Mouse (Mus musculus): ENCODE results near the gene St6galnac6. TPM values are rescaled to one million over a fixed set of nuclear protein-coding genes. Genes with fewer than 3 reads are reported as not detected.

St6galnac6 gene
- total and polyA plus RNA-seq, 3 experiments: 12.5 to 26.5 TPM; not detected in 1

DNA sequence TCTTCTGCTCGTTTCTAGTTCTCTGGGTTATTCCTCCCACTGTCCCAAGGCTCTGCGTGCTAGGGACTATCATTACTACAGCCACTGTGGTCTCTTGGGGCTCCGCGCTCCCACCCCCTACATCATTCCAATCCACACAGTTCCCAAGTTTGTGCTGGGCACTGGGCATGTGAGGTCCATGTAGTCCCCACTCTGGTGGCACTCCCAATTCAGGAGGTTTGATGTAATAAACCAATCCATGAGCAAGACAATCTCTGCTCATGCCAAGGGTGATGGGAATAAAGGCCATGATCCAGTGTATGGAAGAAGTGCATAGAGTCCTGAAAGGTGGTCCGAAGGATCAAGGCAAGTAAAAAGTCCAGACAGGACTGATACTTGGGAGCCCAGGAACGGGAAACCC lies 25.0 kb upstream of the St6galnac6 start, which contains the start of gene Pip5kl1:
Gene Pip5kl1, plus strand, starts transcription at position 301 of the 400 bp plus-strand sequence.
- 0 out of 2 replicates have a peak, but pooled peaks have one; percentile 37 for TF ChIP-seq POLR2AphosphoS2 (IDR thresholded peaks at IDR 0.05; ENCODE audit: low read length)
- no peak for TF ChIP-seq EP300 (IDR thresholded peaks at IDR 0.05; ENCODE audit: low read depth in 1 of 2, low read length in 2 of 2)
- Histone ChIP-seq H3K4me3 (ENCODE audit: control insufficient read depth in 1 of 2, insufficient read depth in 1 of 2, low read depth in 2 of 2, low read length in 2 of 2) (no peak within 1 kb of the TSS), H3K4me1 (ENCODE audit: control insufficient read depth in 1 of 2, insufficient read depth in 2 of 2, low read length in 2 of 2) (peaks cover 3 to 7% of the 10 kb centered on the region in 2 experiments; a peak in 2 of 4 replicates), H3K9me3 (replicated peaks; ENCODE audit: insufficient read depth, low read length) (no peaks in the 10 kb centered on the region), H3K9ac (ENCODE audit: control insufficient read depth, low read depth, low read length, poor library complexity, severe bottlenecking) (no peak within 1 kb of the TSS), H3K79me2 (ENCODE audit: control insufficient read depth, insufficient read depth, low read length, poor library complexity) (peaks cover 15% of the 10 kb centered on the region), H3K36me3 (ENCODE audit: control insufficient read depth in 1 of 2, insufficient read depth in 2 of 2, low read length in 2 of 2) (peaks cover 0 to 6% of the 10 kb centered on the region in 2 experiments; a peak in 1 of 4 replicates), H3K27me3 (ENCODE audit: control insufficient read depth in 1 of 2, insufficient read depth in 2 of 2, low read length in 2 of 2) (no peaks in the 10 kb centered on the region), H3K27ac (ENCODE audit: control insufficient read depth, low read depth, low read length) (no peak within 1 kb of the TSS)
- no peak for DNase-seq (ENCODE audit: low read depth, low spot score)

DNA sequence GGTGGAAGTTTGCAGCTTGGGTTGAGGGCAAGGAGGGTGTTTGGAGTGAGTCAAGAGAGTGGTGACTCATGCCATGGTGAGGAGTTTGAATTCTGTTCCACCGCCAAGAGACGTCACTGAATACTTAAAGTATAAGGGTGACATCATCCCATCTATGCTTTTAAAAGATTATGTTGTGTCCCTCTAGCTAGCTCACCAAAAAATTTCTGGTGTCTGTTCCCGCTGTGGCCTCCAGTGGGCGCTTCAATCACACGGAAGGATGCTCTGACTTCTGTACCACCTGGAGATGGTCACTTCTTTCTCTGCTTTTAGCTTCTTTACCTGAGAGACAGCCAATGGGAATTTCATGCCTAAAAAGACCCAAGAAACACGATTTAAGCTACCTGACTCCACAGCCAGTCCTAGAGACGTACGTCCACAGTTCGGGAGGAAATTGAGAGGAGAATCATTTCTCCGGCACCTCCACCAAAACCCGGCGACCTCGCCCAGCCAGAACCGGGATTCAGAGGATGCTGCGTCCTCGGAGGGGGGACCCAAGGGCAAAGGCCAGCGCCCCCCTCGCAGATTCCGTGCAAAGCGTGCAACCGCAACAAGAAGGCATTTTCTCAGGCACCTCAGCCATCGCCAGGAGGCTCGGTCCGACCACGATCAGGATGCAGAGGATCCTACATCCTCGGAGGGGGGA lies 24.5 kb upstream of the St6galnac6 start:
- peak; percentile 62 for DNase-seq (ENCODE audit: low read depth, low spot score)
- H3K36me3 ChIP-seq (ENCODE audit: control insufficient read depth in 1 of 2, insufficient read depth in 2 of 2, low read length in 2 of 2): peaks cover 0 to 6% of the 10 kb centered on the region in 2 experiments; a peak in 1 of 4 replicates
- no peak overlapping the region for H3K9ac ChIP-seq (ENCODE audit: control insufficient read depth, low read depth, low read length, poor library complexity, severe bottlenecking)
- H3K27me3 ChIP-seq (ENCODE audit: control insufficient read depth in 1 of 2, insufficient read depth in 2 of 2, low read length in 2 of 2): no peaks in the 10 kb centered on the region
- peaks cover 3 to 7% of the 10 kb centered on the region in 2 experiments; a peak in 2 of 4 replicates for H3K4me1 ChIP-seq (ENCODE audit: control insufficient read depth in 1 of 2, insufficient read depth in 2 of 2, low read length in 2 of 2)
- H3K9me3 ChIP-seq (replicated peaks; ENCODE audit: insufficient read depth, low read length): no peaks in the 10 kb centered on the region
- no peak overlapping the region for H3K4me3 ChIP-seq (ENCODE audit: control insufficient read depth in 1 of 2, insufficient read depth in 1 of 2, low read depth in 2 of 2, low read length in 2 of 2)
- TF ChIP-seq RCOR1 (IDR thresholded peaks at IDR 0.05; ENCODE audit: low read depth, low read length): peak; percentile 33; the same call in 1 of the 2 replicates
- no peak for TF ChIP-seq NRF1 (IDR thresholded peaks at IDR 0.05; ENCODE audit: insufficient read depth, low read depth, low read length, poor library complexity, severe bottlenecking)
- no peak for TF ChIP-seq CHD2 (IDR thresholded peaks at IDR 0.05; ENCODE audit: low read length)
- TF ChIP-seq NELFE (IDR thresholded peaks at IDR 0.05; ENCODE audit: low read depth, low read length): no peak
- no peak for TF ChIP-seq MAX (IDR thresholded peaks at IDR 0.05; ENCODE audit: low read length)
- TF ChIP-seq E2F4 (IDR thresholded peaks at IDR 0.05; ENCODE audit: borderline replicate concordance, low read depth, low read length): no peak
- no peak; the same call in 1 of the 2 replicates for TF ChIP-seq BHLHE40 (IDR thresholded peaks at IDR 0.05; ENCODE audit: borderline replicate concordance, low read depth, low read length)
- TF ChIP-seq MYC (IDR thresholded peaks at IDR 0.05; ENCODE audit: low read depth, low read length): no peak
- peak; percentile 63 for TF ChIP-seq RAD21 (IDR thresholded peaks at IDR 0.05; ENCODE audit: low read depth, low read length)
- no peak for TF ChIP-seq TCF12 (IDR thresholded peaks at IDR 0.05; ENCODE audit: low read depth, low read length)
- no peak for TF ChIP-seq USF1 (IDR thresholded peaks at IDR 0.05; ENCODE audit: low read depth, low read length)
- no peak for TF ChIP-seq EP300 (IDR thresholded peaks at IDR 0.05; ENCODE audit: low read depth in 1 of 2, low read length in 2 of 2)
- peak; percentile 80 to 90 (median 84) for TF ChIP-seq CTCF (IDR thresholded peaks at IDR 0.05 in 2 of 3, conservative IDR thresholded peaks at IDR 0.05 in 1 of 3; ENCODE audit: control insufficient read depth in 1 of 3, insufficient read depth in 1 of 3, low read depth in 2 of 3, low read length in 3 of 3, poor library complexity in 1 of 3, severe bottlenecking in 1 of 3)
- no peak for TF ChIP-seq USF2 (IDR thresholded peaks at IDR 0.05; ENCODE audit: borderline replicate concordance in 1 of 2, insufficient read depth in 1 of 2, low read depth in 1 of 2, low read length in 2 of 2)
- TF ChIP-seq UBTF (IDR thresholded peaks at IDR 0.05; ENCODE audit: borderline replicate concordance, insufficient read depth, low read depth, low read length): no peak
- TF ChIP-seq ZC3H11A (IDR thresholded peaks at IDR 0.05; ENCODE audit: low read depth, low read length): peak; percentile 48
- TF ChIP-seq TBP (IDR thresholded peaks at IDR 0.05; ENCODE audit: low read depth, low read length): no peak
- TF ChIP-seq POLR2A (IDR thresholded peaks at IDR 0.05; ENCODE audit: control insufficient read depth in 1 of 2, insufficient read depth in 1 of 2, low read depth in 1 of 2, low read length in 2 of 2, poor library complexity in 1 of 2): no peak
- TF ChIP-seq MYB (IDR thresholded peaks at IDR 0.05; ENCODE audit: low read depth, low read length): no peak
- peak; percentile 56; the same call in 1 of the 2 replicates for TF ChIP-seq SMC3 (IDR thresholded peaks at IDR 0.05; ENCODE audit: low read depth, low read length)
- no peak for TF ChIP-seq KAT2A (conservative IDR thresholded peaks at IDR 0.05; ENCODE audit: low read depth, low read length)
- 0 out of 2 replicates have a peak, but pooled peaks have one; percentile 27 for TF ChIP-seq ZMIZ1 (IDR thresholded peaks at IDR 0.05; ENCODE audit: low read depth, low read length)
- TF ChIP-seq HCFC1 (IDR thresholded peaks at IDR 0.05; ENCODE audit: low read depth, low read length): no peak
- H3K79me2 ChIP-seq (ENCODE audit: control insufficient read depth, insufficient read depth, low read length, poor library complexity): peaks cover 15% of the 10 kb centered on the region
- no peak overlapping the region for H3K27ac ChIP-seq (ENCODE audit: control insufficient read depth, low read depth, low read length)

Measured in MEL (cell line).